Mouse (Mus musculus) splenic B cell, adult 2 months (primary cell): ENCODE results near the gene Acvr2a.
"Not testable (repeated sequence)": the region's sequence is repeated elsewhere in the genome, so short reads cannot be mapped to it uniquely, and the experiment has no call there.

ENCODE experiments used
- DNase-seq: peaks from one replicate; pipeline ENCODE4 v3.0.0-alpha.2; 2011; ENCODE audit warnings: low read depth, low spot score
- H3K27me3 ChIP-seq: 2 replicates; pipeline ENCODE4 v1.6.1; 2012; ENCODE audit warnings: mild to moderate bottlenecking, low read length, moderate library complexity, mixed read lengths; ENCODE audit not compliant: control insufficient read depth, poor library complexity, insufficient read depth, severe bottlenecking
- H3K36me3 ChIP-seq: 2 replicates; pipeline ENCODE4 v1.6.1; 2012; ENCODE audit warnings: mild to moderate bottlenecking, low read length, moderate library complexity, mixed read lengths; ENCODE audit not compliant: control insufficient read depth, poor library complexity, insufficient read depth, severe bottlenecking

Gene Acvr2a

DNA sequence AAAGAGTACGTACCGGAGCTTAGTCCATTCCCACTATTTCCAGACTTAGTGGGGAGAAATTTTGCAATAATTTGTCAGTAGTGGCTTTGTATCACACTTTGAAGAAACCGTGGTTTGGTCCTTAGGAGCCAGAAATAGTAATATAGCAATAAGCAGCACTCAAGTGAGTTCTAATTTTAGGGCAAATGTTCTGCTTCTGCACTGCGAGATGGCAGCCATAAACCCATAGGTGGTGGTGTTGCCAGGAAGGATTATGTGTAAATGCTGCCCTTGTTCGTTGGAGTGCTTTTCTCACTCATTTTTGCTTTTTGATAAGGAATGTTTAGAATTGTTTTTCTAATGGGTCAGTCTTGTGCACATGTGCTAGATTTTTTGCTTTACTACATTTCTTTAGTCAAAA is 18.4 kb downstream of the Acvr2a start:
- Histone ChIP-seq H3K36me3 (no peaks in the 10 kb centered on the region), H3K27me3 (no peaks in the 10 kb centered on the region)
- no peak for DNase-seq

- DNase-seq = no peak
Observed at GRCm38 (mm10) chr2:48833884-48834450, 20.1 kb downstream of the Acvr2a start.

GRCm38 (mm10) chr2:48841611-48842470 is 27.9 kb downstream of the Acvr2a start:
- DNase-seq = no peak
- H3K27me3 ChIP-seq = no peaks in the 10 kb centered on the region
- no peaks in the 10 kb centered on the region for H3K36me3 ChIP-seq

More at GRCm38 (mm10) chr2:48833884-48834450, 20.1 kb downstream of the Acvr2a start:
- Histone ChIP-seq H3K36me3 (no peaks in the 10 kb centered on the region), H3K27me3 (no peaks in the 10 kb centered on the region)

- no peak for DNase-seq
- no peaks in the 10 kb centered on the region for H3K36me3 ChIP-seq
- no peaks in the 10 kb centered on the region for H3K27me3 ChIP-seq
Observed at GRCm38 (mm10) chr2:48846689-48847398, 32.9 kb downstream of the Acvr2a start.

DNA sequence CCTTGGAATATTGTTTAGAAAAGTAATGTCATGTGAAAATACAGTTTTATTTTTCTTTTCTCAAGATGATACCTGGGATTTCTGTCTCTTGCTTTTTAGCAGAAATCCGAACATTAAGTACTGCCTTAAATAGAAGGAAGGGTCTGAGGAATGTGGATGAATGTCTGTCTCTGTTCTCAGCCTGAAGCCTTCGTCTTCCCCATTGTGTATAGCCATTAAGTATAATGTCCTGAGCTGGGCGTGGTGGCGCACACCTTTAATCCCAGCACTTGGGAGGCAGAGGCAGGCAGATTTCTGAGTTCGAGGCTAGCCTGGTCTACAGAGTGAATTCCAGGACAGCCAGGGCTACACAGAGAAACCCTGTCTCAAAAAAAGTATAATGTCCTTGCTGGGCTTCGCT is 51.7 kb downstream of the Acvr2a start:
- H3K27me3 ChIP-seq, DNase-seq, H3K36me3 ChIP-seq: not testable (repeated sequence)

DNA sequence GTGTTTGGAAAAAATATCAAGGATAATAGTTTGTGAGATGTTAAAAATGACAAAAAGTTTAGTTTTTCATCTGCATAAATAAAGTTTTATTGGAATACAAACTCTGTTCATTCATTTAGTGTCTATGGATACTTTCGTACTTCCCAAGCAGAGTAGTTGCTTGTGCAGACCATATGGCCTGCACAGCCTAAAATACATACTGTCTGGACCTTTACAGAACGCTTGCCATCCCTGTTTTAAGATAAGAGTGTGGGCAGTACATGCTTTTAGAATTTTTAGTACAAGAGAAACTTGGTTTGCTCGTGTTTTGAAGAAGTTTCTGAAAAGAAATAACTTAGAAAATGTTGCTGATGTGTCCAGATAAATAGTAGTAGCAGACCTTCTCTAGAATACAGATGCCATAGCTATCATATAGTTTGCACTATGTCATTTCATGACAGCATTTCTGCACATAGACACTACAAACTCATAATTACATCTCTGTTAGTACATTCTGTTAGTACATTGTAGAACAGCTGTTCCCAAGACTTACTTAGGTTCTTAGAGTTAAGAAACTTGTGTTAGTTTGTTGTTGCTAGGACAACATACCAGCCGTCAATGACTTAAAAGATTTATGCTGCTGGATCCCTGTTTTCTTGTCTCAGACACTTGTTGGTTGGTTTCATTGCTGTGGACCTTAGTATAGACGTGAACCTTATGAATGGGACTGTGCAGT is 54.4 kb downstream of the Acvr2a start:
- Histone ChIP-seq H3K36me3 (no peaks in the 10 kb centered on the region), H3K27me3 (no peaks in the 10 kb centered on the region)
- no peak for DNase-seq

DNA sequence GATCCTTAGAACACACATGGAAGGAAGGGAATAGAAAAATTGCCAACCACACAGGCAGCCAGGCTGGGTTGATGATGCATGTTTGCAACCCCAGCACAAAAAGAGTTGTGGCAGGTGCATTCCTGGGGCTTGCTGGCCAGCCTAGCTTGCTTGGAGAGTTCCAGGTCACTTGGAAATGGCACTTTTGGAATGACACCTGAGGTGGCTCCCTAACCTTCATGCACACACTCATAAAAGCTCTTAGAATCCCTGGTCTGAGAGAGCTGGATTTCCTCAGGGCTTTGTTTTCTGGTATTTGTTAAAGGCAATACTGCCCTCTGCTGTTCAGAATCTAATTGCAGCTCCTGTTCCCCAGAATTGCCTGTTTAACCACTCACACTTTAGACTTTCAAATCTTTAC is 72.0 kb downstream of the Acvr2a start:
- Histone ChIP-seq H3K27me3 (no peaks in the 10 kb centered on the region), H3K36me3 (no peaks in the 10 kb centered on the region)
- DNase-seq = peak; percentile 74

GRCm38 (mm10) chr2:48895186-48895585 is 81.3 kb downstream of the Acvr2a start:
- no peak for DNase-seq
- 0 out of 2 replicates have a peak, but pooled peaks cover 2% of the 10 kb centered on the region for H3K36me3 ChIP-seq
- no peaks in the 10 kb centered on the region for H3K27me3 ChIP-seq

DNA sequence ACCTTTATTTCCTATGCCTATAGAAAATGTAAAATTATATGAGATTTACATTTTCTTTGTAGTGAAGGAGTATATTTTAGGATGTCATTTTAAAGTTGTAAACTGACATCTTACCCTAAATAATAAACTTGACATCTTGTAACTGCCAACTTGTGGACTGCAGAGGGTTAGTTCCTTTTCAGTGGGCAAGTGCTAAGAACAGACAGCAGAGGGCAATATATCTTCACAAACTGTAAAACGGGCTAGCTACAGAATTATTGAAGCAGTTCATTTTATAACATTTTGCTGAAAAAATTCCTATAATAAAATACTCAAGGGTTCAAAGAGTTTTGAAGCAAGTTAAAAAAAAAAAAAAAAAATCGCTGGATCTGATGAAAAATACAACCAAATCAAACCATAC is 95.0 kb downstream of the Acvr2a start:
- DNase-seq = peak; percentile 56
- peaks cover 11% of the 10 kb centered on the region for H3K36me3 ChIP-seq
- no peaks in the 10 kb centered on the region for H3K27me3 ChIP-seq

DNA sequence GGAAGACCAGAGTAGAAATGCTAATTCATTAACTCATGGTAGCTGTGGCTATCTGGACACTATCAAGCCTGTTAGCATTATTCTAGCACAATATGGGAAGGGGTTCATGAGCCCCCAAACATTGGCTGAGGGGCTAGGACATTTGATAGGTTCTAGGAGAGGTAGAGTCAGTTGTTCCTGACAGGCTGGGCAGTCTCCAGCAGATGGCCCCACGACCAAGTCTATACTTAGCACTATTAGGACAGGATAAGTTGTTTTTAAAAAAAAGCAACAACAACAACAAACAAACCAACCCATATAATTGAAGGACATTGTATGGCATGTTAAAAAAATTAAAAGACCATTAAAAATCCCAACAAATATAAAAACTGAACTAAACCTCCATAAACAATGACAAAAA is 100.3 kb downstream of the Acvr2a start:
- Histone ChIP-seq H3K36me3 (peaks cover 5% of the 10 kb centered on the region; the same call in 1 of the 2 replicates), H3K27me3 (no peaks in the 10 kb centered on the region)
- DNase-seq = no peak

DNA sequence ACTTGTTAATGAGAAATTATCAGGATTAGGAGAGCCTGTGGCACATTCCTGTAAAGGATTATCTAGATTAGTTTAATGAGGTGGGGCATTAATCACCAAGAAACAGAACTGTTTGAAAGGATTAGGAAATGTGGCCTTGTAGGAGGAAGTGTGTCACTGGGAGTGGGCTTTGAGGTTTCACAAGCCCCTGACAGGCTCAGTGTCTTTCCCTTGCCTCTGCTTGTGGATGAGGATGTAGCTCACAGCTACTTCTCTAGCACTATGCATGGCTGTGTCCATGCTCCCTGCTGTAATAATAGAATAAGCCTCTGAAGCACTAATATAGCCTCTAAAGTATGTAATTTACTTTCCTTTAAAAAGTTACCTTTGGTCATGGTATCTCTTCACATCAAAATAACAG is 101.9 kb downstream of the Acvr2a start:
- Histone ChIP-seq H3K27me3 (no peaks in the 10 kb centered on the region), H3K36me3 (peaks cover 5% of the 10 kb centered on the region; the same call in 1 of the 2 replicates)
- DNase-seq = no peak

- Histone ChIP-seq H3K27me3 (no peaks in the 10 kb centered on the region), H3K36me3 (peaks cover 3% of the 10 kb centered on the region; the same call in 1 of the 2 replicates)
- no peak for DNase-seq
Observed at GRCm38 (mm10) chr2:48935058-48935457, 121.1 kb downstream of the Acvr2a start.

GRCm38 (mm10) chr2:48947761-48948160 is 133.9 kb downstream of the Acvr2a start:
- DNase-seq = no peak
- no peaks in the 10 kb centered on the region for H3K27me3 ChIP-seq
- H3K36me3 ChIP-seq = no peaks in the 10 kb centered on the region

DNA sequence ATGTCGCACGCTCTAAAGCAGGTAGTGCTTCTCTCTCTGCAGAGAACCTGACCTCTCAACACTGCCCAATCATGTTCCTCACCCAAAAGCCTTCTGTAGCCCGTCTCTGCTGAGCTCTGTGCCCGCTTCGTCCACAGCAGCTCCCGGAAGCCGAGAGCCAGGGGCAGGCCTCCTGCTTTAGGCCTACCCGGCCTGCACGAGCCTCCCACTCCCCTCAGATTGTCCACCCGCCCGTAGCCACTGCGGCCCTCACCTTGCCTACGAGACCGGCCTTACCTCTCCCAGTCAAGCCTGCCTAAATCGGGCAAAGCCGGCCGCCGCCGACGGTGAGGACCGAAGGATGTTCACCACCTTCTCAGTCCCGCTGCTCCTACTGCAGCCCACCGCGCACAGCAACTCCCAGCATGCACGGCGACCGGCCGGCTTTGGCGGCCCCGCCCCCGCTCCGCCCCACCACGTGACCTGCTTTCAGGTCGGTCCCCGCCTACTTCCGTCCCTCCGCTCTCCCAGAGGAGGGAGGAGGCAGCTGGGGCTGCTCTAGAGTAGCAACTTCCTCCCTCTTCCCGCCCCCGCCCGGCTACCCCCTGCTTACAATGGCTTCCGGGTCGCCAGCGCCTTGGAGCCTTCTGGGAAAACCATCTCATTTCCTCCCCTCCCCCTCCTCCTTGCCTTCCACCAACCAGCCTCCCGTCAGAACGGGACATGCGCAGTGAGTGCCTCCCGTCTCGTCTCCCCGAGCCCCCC is 135.1 kb downstream of the Acvr2a start, which contains the start of gene Mbd5:
Gene Mbd5, plus strand, starts transcription at position 668 of the 744 bp plus-strand sequence.
- peak; percentile 99 for DNase-seq
- Histone ChIP-seq H3K27me3 (no peaks in the 10 kb centered on the region), H3K36me3 (no peaks in the 10 kb centered on the region)
